Mouse (Mus musculus) hindbrain, embryonic 12.5 days (tissue): ENCODE measurements around the gene Bckdhb. TPM values are rescaled to one million over a fixed set of nuclear protein-coding genes. Genes with fewer than 3 reads are reported as not detected.
A peak's percentile ranks its signal among the peaks of the same experiment; 100 is the strongest.

Experiments used
- ATAC-seq: fragments of 200-750 bp; cut with Nextera tagmentation; 2 replicates; pipeline ENCODE4 v1.8.0; 2017; ENCODE audit warnings: moderate TSS enrichment; ENCODE audit not compliant: low FRiP score
- H3K27ac ChIP-seq: fragments of 300-500 bp; sonication (generic); 2 replicates; pipeline ENCODE4 v1.5.1; 2016; ENCODE audit warnings: mild to moderate bottlenecking
- H3K27me3 ChIP-seq: fragments of 300-500 bp; sonication (generic); 2 replicates; pipeline ENCODE4 v1.6.1; 2016; ENCODE audit warnings: mild to moderate bottlenecking
- H3K36me3 ChIP-seq: fragments of 300-500 bp; sonication (generic); 2 replicates; pipeline ENCODE4 v1.6.1; 2016; ENCODE audit warnings: mild to moderate bottlenecking
- H3K4me1 ChIP-seq: fragments of 300-500 bp; sonication (generic); 2 replicates; pipeline ENCODE4 v1.6.1; 2016
- H3K4me2 ChIP-seq: fragments of 300-500 bp; sonication (generic); replicated peaks from 2 replicates; pipeline ENCODE4 v1.6.1; 2016; ENCODE audit warnings: mild to moderate bottlenecking
- H3K4me3 ChIP-seq: fragments of 300-500 bp; sonication (generic); 2 replicates; pipeline ENCODE4 v1.5.1; 2016; ENCODE audit warnings: mild to moderate bottlenecking
- H3K9ac ChIP-seq: fragments of 300-500 bp; sonication (generic); 2 replicates; pipeline ENCODE4 v1.6.1; 2016; ENCODE audit warnings: mild to moderate bottlenecking, moderate library complexity
- H3K9me3 ChIP-seq: fragments of 300-500 bp; sonication (generic); replicated peaks from 2 replicates; pipeline ENCODE4 v1.6.1; 2016; ENCODE audit warnings: mild to moderate bottlenecking
- WGBS: fragments of 180-500 bp; shearing (Covaris S2); methylation state at CpG from one replicate; pipeline ENCODE4 v1.1.7; 2016; 5-methylcytosine and 5-hydroxymethylcytosine counted together
- polyA plus RNA-seq: library from polyadenylated mRNA; unstranded; fragments of >200 nt; fragmentation: Nextera tagmentation; extraction: Ambion mirVana; gene quantifications from 2 replicates; pipeline ENCODE4 v1.2.1, GENCODE M21; 2016

Bckdhb gene
- polyA plus RNA-seq, 1 experiment from 2014 or later: 41.4 TPM

- Histone ChIP-seq H3K4me2 (no peak overlapping the region), H3K27ac (no peak overlapping the region), H3K36me3 (no peaks in the 10 kb centered on the region), H3K4me3 (no peak overlapping the region), H3K9me3 (no peaks in the 10 kb centered on the region), H3K27me3 (no peaks in the 10 kb centered on the region), H3K4me1 (peaks cover 12% of the 10 kb centered on the region), H3K9ac (no peak overlapping the region)
- 92% methylated on average over 1 of the region's 1 CpGs for WGBS
- no peak for ATAC-seq
Observed at GRCm38 (mm10) chr9:84037224-84037623, 112.3 kb downstream of the Bckdhb start.

- Histone ChIP-seq H3K36me3 (no peaks in the 10 kb centered on the region), H3K27me3 (no peaks in the 10 kb centered on the region), H3K4me2 (no peak overlapping the region), H3K4me3 (no peak overlapping the region), H3K9ac (no peak overlapping the region), H3K9me3 (no peaks in the 10 kb centered on the region), H3K4me1 (peaks cover 2% of the 10 kb centered on the region; the same call in 1 of the 2 replicates), H3K27ac (no peak overlapping the region)
- 88% methylated on average over 4 of the region's 4 CpGs for WGBS
- ATAC-seq: no peak
Observed at GRCm38 (mm10) chr9:84038946-84039345, 114.0 kb downstream of the Bckdhb start.

DNA sequence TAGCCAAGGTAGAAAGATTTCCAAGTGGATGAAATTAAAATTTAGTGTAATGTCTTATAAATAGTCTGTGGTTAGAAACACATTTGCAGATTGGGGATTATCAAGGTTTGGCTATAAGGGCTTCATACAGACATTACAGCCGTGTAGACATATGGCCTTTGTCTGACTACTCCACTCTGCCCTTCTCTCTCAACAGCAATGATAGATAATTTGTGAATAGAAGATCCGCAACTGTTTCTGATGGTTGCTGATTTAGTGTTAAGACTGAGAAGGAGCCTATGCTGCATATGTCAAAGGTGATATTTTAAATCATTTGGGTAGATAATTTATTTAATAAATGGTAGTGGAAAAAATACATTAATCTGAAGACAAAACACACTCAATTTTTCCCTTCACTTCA lies 115.4 kb downstream of the Bckdhb start:
- Histone ChIP-seq H3K27me3 (no peaks in the 10 kb centered on the region), H3K4me2 (no peak overlapping the region), H3K36me3 (no peaks in the 10 kb centered on the region), H3K4me3 (no peak overlapping the region), H3K4me1 (no peaks in the 10 kb centered on the region), H3K27ac (no peak overlapping the region), H3K9me3 (no peaks in the 10 kb centered on the region), H3K9ac (no peak overlapping the region)
- no peak for ATAC-seq
- WGBS: 91% methylated on average over 2 of the region's 2 CpGs

DNA sequence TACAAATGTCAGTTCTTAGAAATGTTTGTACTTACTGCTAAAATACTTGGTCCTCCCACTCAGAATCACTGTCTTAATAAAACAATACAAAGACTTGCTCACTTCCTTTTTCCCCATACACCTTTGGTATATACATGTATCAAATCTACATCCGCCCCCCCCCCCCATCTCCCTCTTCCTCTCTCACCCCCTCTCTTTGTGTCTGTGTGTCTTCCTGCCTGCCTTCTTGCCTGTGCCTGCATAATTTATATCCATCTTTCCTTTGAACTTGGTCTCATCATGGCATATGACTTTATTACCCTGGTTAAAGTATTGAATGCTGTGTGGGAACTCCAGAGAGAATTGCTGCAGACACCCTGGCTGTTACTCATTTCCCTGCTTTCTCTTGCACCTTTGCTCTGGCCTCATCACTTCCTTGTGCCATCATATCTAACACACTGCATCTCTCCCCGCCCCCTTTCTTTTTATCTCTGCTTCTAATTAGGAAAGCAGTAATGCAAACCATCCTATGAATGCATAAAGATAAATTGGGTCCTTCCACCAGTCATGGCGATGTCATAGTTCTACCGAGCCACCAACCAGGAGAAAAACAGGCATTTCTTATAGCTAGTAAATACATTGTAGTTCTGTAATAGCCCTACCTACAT lies 116.8 kb downstream of the Bckdhb start:
- H3K36me3 ChIP-seq: no peaks in the 10 kb centered on the region
- WGBS: 88% methylated on average over 4 of the region's 4 CpGs
- no peak overlapping the region for H3K4me3 ChIP-seq
- ATAC-seq: no peak
- no peak overlapping the region for H3K9ac ChIP-seq
- H3K4me1 ChIP-seq: 0 out of 2 replicates have a peak, but pooled peaks cover 2% of the 10 kb centered on the region
- H3K27ac ChIP-seq: no peak overlapping the region
- no peak overlapping the region for H3K4me2 ChIP-seq
- no peaks in the 10 kb centered on the region for H3K27me3 ChIP-seq
- no peaks in the 10 kb centered on the region for H3K9me3 ChIP-seq

GRCm38 (mm10) chr9:84042539-84042938 lies 117.6 kb downstream of the Bckdhb start:
- WGBS: 77% methylated on average over 3 of the region's 3 CpGs
- no peak overlapping the region for H3K4me3 ChIP-seq
- H3K27ac ChIP-seq: no peak overlapping the region
- ATAC-seq: no peak
- H3K27me3 ChIP-seq: no peaks in the 10 kb centered on the region
- H3K4me1 ChIP-seq: peaks cover 6% of the 10 kb centered on the region; the same call in 1 of the 2 replicates
- no peak overlapping the region for H3K9ac ChIP-seq
- H3K9me3 ChIP-seq: no peaks in the 10 kb centered on the region
- no peaks in the 10 kb centered on the region for H3K36me3 ChIP-seq
- H3K4me2 ChIP-seq: no peak overlapping the region

GRCm38 (mm10) chr9:84044136-84044535 lies 119.2 kb downstream of the Bckdhb start:
- no peak overlapping the region for H3K9ac ChIP-seq
- no peaks in the 10 kb centered on the region for H3K27me3 ChIP-seq
- H3K36me3 ChIP-seq: no peaks in the 10 kb centered on the region
- H3K4me2 ChIP-seq: no peak overlapping the region
- 94% methylated on average over 6 of the region's 6 CpGs for WGBS
- ATAC-seq: no peak
- no peak overlapping the region for H3K27ac ChIP-seq
- peaks cover 7% of the 10 kb centered on the region; the same call in 1 of the 2 replicates for H3K4me1 ChIP-seq
- no peaks in the 10 kb centered on the region for H3K9me3 ChIP-seq
- no peak overlapping the region for H3K4me3 ChIP-seq

DNA sequence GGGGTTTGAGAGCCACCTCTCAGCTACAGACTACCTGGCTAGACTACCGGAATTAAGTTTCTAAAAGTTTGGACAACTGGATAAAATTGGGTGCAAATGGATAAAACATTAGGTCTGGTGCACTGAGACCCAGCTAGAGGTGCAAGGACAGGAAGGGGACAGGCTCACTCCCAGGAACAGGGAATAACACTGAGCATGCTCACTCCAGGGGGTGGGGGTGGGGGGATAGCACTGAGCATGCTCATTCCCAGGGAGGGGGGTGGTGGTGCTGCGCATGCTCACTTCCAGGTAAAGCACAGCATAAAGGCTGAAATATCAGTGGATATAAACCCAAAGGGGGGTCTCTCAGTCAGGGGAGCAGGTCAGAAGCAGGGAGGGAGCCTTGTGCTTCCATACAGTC lies 120.7 kb downstream of the Bckdhb start:
- H3K9ac ChIP-seq: no peak overlapping the region
- H3K4me3 ChIP-seq: no peak overlapping the region
- H3K27me3 ChIP-seq: no peaks in the 10 kb centered on the region
- no peaks in the 10 kb centered on the region for H3K9me3 ChIP-seq
- peaks cover 7% of the 10 kb centered on the region; the same call in 1 of the 2 replicates for H3K4me1 ChIP-seq
- H3K4me2 ChIP-seq: no peak overlapping the region
- no peak overlapping the region for H3K27ac ChIP-seq
- WGBS: 87% methylated on average over 2 of the region's 2 CpGs
- ATAC-seq: peak; percentile 21; the same call in 1 of the 2 replicates
- H3K36me3 ChIP-seq: no peaks in the 10 kb centered on the region

DNA sequence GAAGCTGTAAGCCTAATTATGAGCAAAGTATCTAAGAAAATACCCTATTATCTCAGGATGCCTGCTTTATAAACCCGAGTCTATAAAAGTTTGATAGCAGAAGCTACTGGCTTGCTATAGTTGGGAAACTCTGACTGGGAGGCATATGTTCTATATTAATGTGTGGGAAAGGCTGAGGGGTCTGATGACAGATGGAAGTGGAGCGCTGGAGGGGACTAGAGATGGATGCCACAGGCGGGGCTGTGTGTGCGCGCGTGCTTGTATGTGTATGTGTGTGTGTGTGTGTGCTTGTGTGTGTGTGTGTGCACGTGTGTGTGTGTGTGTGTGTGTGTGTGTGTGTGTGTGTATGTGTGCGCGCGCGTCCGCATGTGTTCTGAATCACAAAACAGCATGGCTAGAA lies 121.4 kb downstream of the Bckdhb start:
- Histone ChIP-seq H3K4me2 (no peak overlapping the region), H3K4me3 (no peak overlapping the region)
- 62% methylated on average over 11 of the region's 12 CpGs for WGBS

DNA sequence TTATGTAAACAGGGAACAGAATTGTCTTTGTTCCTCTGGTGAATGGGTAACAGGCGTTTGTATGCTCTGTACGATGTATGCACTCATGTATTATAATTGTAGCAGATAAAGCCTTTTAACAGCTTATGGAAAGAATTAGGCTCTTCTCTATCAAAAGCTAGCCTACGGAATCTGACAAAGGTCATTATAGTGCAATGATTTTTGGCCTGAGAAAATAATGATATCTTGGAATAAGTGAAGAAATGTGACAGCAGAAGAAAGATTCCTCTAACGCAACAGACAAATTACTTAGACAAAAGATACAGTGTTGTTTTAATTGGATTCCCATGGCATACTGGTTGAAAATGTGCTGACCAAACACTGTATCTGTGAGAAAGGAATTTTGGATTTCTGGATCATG lies 122.0 kb downstream of the Bckdhb start:
- no peak overlapping the region for H3K9ac ChIP-seq
- no peaks in the 10 kb centered on the region for H3K9me3 ChIP-seq
- ATAC-seq: no peak
- H3K36me3 ChIP-seq: no peaks in the 10 kb centered on the region
- no peaks in the 10 kb centered on the region for H3K27me3 ChIP-seq
- no peak overlapping the region for H3K27ac ChIP-seq
- H3K4me2 ChIP-seq: no peak overlapping the region
- 44% methylated on average over 4 of the region's 4 CpGs for WGBS
- no peak overlapping the region for H3K4me3 ChIP-seq
- peaks cover 7% of the 10 kb centered on the region; the same call in 1 of the 2 replicates for H3K4me1 ChIP-seq

More for the DNA sequence above, 121.4 kb downstream of the Bckdhb start:
- Histone ChIP-seq H3K36me3 (no peaks in the 10 kb centered on the region), H3K9me3 (no peaks in the 10 kb centered on the region), H3K27ac (0 out of 2 replicates have a peak overlapping the region, but pooled peaks have one; percentile 12), H3K4me1 (peaks cover 7% of the 10 kb centered on the region; the same call in 1 of the 2 replicates), H3K27me3 (no peaks in the 10 kb centered on the region), H3K9ac (no peak overlapping the region)
- peak; percentile 69; the same call in 1 of the 2 replicates for ATAC-seq

- no peak overlapping the region for H3K4me3 ChIP-seq
- H3K27ac ChIP-seq: no peak overlapping the region
- no peaks in the 10 kb centered on the region for H3K27me3 ChIP-seq
- H3K9me3 ChIP-seq: no peaks in the 10 kb centered on the region
- H3K4me1 ChIP-seq: peaks cover 7% of the 10 kb centered on the region; the same call in 1 of the 2 replicates
- H3K4me2 ChIP-seq: no peak overlapping the region
- 84% methylated on average over 3 of the region's 3 CpGs for WGBS
- no peak for ATAC-seq
- H3K9ac ChIP-seq: no peak overlapping the region
- no peaks in the 10 kb centered on the region for H3K36me3 ChIP-seq
Observed at GRCm38 (mm10) chr9:84047436-84047835, 122.5 kb downstream of the Bckdhb start.

GRCm38 (mm10) chr9:84049142-84049541 lies 124.2 kb downstream of the Bckdhb start:
- H3K4me2 ChIP-seq: no peak overlapping the region
- H3K9me3 ChIP-seq: no peaks in the 10 kb centered on the region
- no peak overlapping the region for H3K27ac ChIP-seq
- no peak for ATAC-seq
- peaks cover 7% of the 10 kb centered on the region; the same call in 1 of the 2 replicates for H3K4me1 ChIP-seq
- WGBS: 55% methylated on average over 1 of the region's 1 CpGs
- H3K27me3 ChIP-seq: no peaks in the 10 kb centered on the region
- no peaks in the 10 kb centered on the region for H3K36me3 ChIP-seq
- no peak overlapping the region for H3K4me3 ChIP-seq
- H3K9ac ChIP-seq: no peak overlapping the region

- no peak overlapping the region for H3K27ac ChIP-seq
- 75% methylated on average over 18 of the region's 18 CpGs for WGBS
- no peak overlapping the region for H3K4me3 ChIP-seq
- H3K4me2 ChIP-seq: no peak overlapping the region
- no peaks in the 10 kb centered on the region for H3K27me3 ChIP-seq
- no peaks in the 10 kb centered on the region for H3K36me3 ChIP-seq
- ATAC-seq: no peak
- H3K4me1 ChIP-seq: peaks cover 5% of the 10 kb centered on the region; the same call in 1 of the 2 replicates
- no peak overlapping the region for H3K9ac ChIP-seq
- H3K9me3 ChIP-seq: no peaks in the 10 kb centered on the region
Observed at GRCm38 (mm10) chr9:84050867-84051635, 126.1 kb downstream of the Bckdhb start.
